Mouse (Mus musculus) testis, adult 2 months (tissue): Measurements from ENCODE around the gene Ubr4.

Experiments used
- CTCF ChIP-seq: fragments of 200-500 bp; IDR thresholded peaks from 2 replicates; pipeline ENCODE4 v1.5.1; 2012; ENCODE audit warnings: low read depth, mild to moderate bottlenecking, inconsistent platforms, low read length, moderate library complexity; ENCODE audit not compliant: control insufficient read depth, insufficient read depth, insufficient replicate concordance
- POLR2A ChIP-seq: fragments of 200-500 bp; IDR thresholded peaks from 2 replicates; pipeline ENCODE4 v1.6.1; 2012; ENCODE audit warnings: low read depth, mild to moderate bottlenecking, inconsistent platforms, low read length, moderate library complexity; ENCODE audit not compliant: control insufficient read depth

GRCm38 (mm10) chr4:139307916-139308315 lies 44.5 kb upstream of the Ubr4 start:
- no peak for TF ChIP-seq POLR2A
- no peak for TF ChIP-seq CTCF
